Mouse (Mus musculus): ENCODE results near the gene Snx29.

DNA sequence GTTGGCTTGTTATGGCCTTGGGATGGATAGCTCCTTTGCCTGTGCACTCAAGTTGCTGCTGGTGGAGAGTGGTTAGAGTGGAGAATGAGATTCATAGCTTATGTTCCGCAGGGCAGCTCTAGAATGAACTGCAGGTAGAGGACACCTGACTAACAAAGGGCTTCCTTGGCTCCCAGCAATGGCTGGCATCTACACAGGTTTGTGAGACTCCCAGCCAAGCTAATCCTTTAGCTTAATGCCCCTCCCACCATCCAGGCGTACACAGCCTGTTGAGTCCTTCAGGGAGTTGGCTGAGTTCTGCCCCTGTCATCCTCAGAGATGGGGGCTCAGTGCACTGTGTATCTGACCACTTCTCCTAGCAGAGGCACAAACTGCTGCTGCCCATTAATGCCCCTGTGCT is 148.5 kb downstream of the Snx29 start:
- TF ChIP-seq POLR2A (IDR thresholded peaks at IDR 0.05; ENCODE audit: borderline replicate concordance, low read depth, low read length) (no peak), CTCF (IDR thresholded peaks at IDR 0.05; ENCODE audit: low read depth, low read length) (no peak)
